Mouse (Mus musculus): ENCODE measurements at regions not wholly inside any gene's neighbourhood (a gene's known extent, or its start where the extent isn't known, plus 50 kb on each side); places are given as distances from the start of the nearest gene placed in this dataset.

- DNase-seq = no peak
These were observed 63.8 kb upstream of the Slc6a6 start for GRCm38 (mm10) chr6:91619735-91620732.

GRCm38 (mm10) chr6:91621437-91621836, 62.4 kb upstream of the Slc6a6 start:
- DNase-seq = no peak

GRCm38 (mm10) chr6:91622425-91622824, 61.4 kb upstream of the Slc6a6 start:
- no peak for DNase-seq

GRCm38 (mm10) chr6:91623646-91624045, 60.2 kb upstream of the Slc6a6 start:
- DNase-seq = no peak

- DNase-seq = no peak
These were observed 54.6 kb upstream of the Slc6a6 start for GRCm38 (mm10) chr6:91629230-91629629.

GRCm38 (mm10) chr6:91631261-91631660, 52.6 kb upstream of the Slc6a6 start:
- DNase-seq = no peak
